Mouse (Mus musculus) E14TG2a.4 (cell line): ENCODE results near the gene Mdga2.

Source experiments
- H3K27me3 ChIP-seq: 2 replicates; pipeline ENCODE4 v1.6.1; 2014; ENCODE audit warnings: low read length, control low read depth; ENCODE audit not compliant: insufficient read depth
- H3K36me3 ChIP-seq: 2 replicates; pipeline ENCODE4 v1.6.1; 2014; ENCODE audit warnings: low read length, control low read depth; ENCODE audit not compliant: insufficient read depth
- H3K4me1 ChIP-seq: replicated peaks from 2 replicates; pipeline ENCODE4 v1.6.1; 2014; ENCODE audit warnings: low read depth, low read length, control low read depth
- H3K4me3 ChIP-seq: replicated peaks from 2 replicates; pipeline ENCODE4 v1.5.1; 2014; ENCODE audit warnings: mild to moderate bottlenecking, low read length
- H3K9me3 ChIP-seq: 2 replicates; pipeline ENCODE4 v1.6.1; 2014; ENCODE audit warnings: low read length, control low read depth
- CTCF ChIP-seq: conservative IDR thresholded peaks from 2 replicates; pipeline ENCODE4 v1.5.1; 2014; ENCODE audit warnings: low read length
- NANOG ChIP-seq: IDR thresholded peaks from 2 replicates; pipeline ENCODE4 v1.6.1; 2014; ENCODE audit warnings: borderline replicate concordance, low read length, mixed read lengths
- POU5F1 ChIP-seq: IDR thresholded peaks from 2 replicates; pipeline ENCODE4 v1.6.1; 2014; ENCODE audit warnings: low read length, borderline replicate concordance

Gene Mdga2

DNA sequence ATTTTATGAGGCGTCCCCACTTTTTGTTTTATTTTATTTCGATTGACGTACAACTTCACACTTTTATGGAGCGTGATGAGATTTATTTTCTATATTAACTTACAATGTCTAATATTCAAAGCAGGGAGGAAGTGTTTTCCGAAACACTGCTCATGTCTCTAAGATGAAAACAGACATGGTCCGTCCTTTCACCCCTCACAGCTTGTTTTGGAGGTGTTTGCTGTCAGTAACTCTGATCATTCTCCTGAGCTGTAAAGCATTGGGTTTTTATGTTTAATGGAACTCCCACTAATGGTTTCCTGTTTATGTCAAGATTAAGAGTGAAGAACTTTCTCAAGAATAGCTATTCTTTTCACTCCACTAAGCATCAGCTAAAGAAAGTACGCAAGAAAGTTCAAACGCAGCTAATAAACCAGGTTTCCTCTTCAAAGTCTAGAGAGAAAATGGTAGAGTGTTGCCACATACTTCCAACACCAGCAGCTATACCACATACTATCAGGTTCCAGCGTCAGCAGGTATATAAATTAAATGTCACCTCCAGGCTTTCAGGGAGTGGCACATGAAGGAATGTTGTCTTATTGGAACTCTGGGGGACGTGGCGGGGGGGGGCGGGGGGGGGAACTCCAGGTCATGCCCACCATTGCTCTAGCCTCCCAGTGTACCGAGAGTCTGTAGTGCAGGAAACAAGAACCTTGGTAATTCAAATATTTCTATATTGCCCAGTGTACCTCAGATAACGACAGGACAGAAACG, 186.7 kb downstream of the Mdga2 start:
- Histone ChIP-seq H3K9me3 (no peaks in the 10 kb centered on the region), H3K4me3 (no peak overlapping the region), H3K4me1 (no peaks in the 10 kb centered on the region), H3K36me3 (no peaks in the 10 kb centered on the region), H3K27me3 (no peaks in the 10 kb centered on the region)
- TF ChIP-seq POU5F1 (no peak), CTCF (no peak)

DNA sequence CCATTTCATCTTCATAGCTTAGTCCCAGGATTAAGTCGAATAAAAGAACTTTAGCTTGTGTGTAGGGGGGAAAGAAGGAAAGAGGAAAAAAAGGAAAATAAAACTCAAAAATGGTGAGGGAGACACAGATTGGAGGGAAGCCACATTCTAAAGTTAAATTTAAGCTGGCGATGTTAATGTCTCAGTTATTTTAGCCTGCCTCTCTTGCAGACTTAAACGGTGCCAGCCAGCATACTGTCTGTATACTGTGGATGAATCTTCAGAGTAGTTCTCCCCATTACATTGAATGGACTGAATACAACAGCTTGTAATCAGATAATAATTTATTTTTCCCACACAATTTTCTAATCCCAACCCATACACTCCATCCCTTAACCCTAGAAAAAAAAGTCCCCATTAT, 205.2 kb downstream of the Mdga2 start:
- H3K4me3 ChIP-seq, result no peak overlapping the region
- no peaks in the 10 kb centered on the region for H3K36me3 ChIP-seq
- H3K27me3 ChIP-seq, result no peaks in the 10 kb centered on the region
- no peaks in the 10 kb centered on the region for H3K4me1 ChIP-seq
- no peaks in the 10 kb centered on the region for H3K9me3 ChIP-seq
- TF ChIP-seq CTCF (no peak), NANOG (no peak), POU5F1 (no peak)

- Histone ChIP-seq H3K36me3 (no peaks in the 10 kb centered on the region), H3K4me1 (no peaks in the 10 kb centered on the region)
- TF ChIP-seq POU5F1 (no peak), NANOG (no peak), CTCF (no peak)
These were observed 211.0 kb downstream of the Mdga2 start for GRCm38 (mm10) chr12:67011368-67011767.

GRCm38 (mm10) chr12:67010318-67010717, 212.0 kb downstream of the Mdga2 start:
- Histone ChIP-seq H3K4me3 (no peak overlapping the region), H3K27me3 (no peaks in the 10 kb centered on the region), H3K36me3 (no peaks in the 10 kb centered on the region), H3K4me1 (no peaks in the 10 kb centered on the region), H3K9me3 (no peaks in the 10 kb centered on the region)
- TF ChIP-seq CTCF (no peak), NANOG (no peak), POU5F1 (no peak)

More at GRCm38 (mm10) chr12:67011368-67011767, 211.0 kb downstream of the Mdga2 start:
- Histone ChIP-seq H3K9me3 (no peaks in the 10 kb centered on the region), H3K27me3 (no peaks in the 10 kb centered on the region), H3K4me3 (no peak overlapping the region)

DNA sequence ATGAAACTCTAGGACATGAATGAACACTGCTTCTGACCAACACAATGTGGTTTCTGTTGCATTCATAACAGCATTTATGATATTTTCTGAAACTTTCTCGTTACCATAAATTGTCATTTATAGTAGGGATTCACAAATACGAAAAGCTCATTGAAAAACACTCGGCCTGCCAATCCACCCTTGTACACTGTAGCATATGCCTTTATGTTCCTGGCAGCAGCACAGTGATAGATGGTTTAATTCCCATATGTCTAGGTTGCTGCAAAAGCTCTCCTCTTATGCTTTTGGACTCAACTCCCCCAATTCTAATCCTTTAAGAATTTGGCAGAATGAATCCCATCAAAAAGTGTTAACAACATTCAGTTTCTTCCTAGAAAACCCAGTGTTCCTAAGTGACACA, 213.2 kb downstream of the Mdga2 start:
- Histone ChIP-seq H3K27me3 (no peaks in the 10 kb centered on the region), H3K36me3 (no peaks in the 10 kb centered on the region), H3K9me3 (no peaks in the 10 kb centered on the region), H3K4me3 (no peak overlapping the region), H3K4me1 (no peaks in the 10 kb centered on the region)
- TF ChIP-seq POU5F1, result no peak
- no peak for TF ChIP-seq NANOG

- TF ChIP-seq NANOG, result no peak
- Histone ChIP-seq H3K4me3 (no peak overlapping the region), H3K9me3 (no peaks in the 10 kb centered on the region), H3K4me1 (no peaks in the 10 kb centered on the region), H3K36me3 (no peaks in the 10 kb centered on the region), H3K27me3 (no peaks in the 10 kb centered on the region)
These were observed 268.2 kb downstream of the Mdga2 start for GRCm38 (mm10) chr12:66954129-66954528.

DNA sequence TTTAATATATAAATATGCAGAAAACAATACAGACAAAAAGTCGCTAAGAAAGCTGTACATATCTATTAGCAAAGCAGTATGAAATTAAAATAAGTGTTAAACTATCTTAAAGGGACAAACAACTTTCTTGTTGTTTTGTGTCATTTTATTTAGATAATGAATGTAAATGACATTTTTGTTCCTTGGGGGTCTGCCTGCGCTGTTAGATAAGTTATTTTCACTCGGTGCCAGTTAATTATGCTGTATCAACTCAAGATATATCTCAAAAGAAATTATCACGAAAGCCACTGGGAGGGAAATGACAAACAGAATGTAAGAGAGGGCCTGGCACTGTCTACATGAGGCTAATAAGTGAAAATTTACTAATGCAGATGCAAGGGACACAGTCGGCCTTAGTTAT, 306.6 kb downstream of the Mdga2 start:
- H3K4me1 ChIP-seq, result no peaks in the 10 kb centered on the region
- H3K27me3 ChIP-seq, result no peaks in the 10 kb centered on the region
- TF ChIP-seq CTCF (no peak), POU5F1 (no peak), NANOG (no peak)
- no peaks in the 10 kb centered on the region for H3K9me3 ChIP-seq
- H3K4me3 ChIP-seq, result no peak overlapping the region
- no peaks in the 10 kb centered on the region for H3K36me3 ChIP-seq

DNA sequence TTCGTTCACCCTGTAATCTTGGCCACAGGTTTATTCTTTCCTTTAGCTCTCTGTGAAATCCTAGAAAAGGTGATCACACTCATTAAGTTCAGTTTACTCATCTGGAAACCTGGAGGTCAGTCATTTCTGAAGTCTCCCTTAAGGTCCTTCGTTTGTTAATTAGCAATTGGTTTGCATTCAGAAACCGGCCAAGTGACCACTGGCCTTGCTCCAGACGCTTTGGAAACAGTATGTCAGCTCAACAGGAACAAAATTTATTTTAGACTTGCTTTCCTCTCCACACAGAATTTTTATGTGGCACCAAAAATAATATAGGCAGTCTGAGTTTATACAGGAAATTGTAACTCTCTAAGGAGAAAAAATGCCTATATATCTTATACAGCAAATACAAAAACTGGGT, 323.0 kb downstream of the Mdga2 start:
- Histone ChIP-seq H3K36me3 (no peaks in the 10 kb centered on the region), H3K27me3 (no peaks in the 10 kb centered on the region), H3K4me3 (no peak overlapping the region), H3K4me1 (no peaks in the 10 kb centered on the region), H3K9me3 (no peaks in the 10 kb centered on the region)
- no peak for TF ChIP-seq POU5F1
- TF ChIP-seq CTCF, result no peak
- TF ChIP-seq NANOG, result no peak

DNA sequence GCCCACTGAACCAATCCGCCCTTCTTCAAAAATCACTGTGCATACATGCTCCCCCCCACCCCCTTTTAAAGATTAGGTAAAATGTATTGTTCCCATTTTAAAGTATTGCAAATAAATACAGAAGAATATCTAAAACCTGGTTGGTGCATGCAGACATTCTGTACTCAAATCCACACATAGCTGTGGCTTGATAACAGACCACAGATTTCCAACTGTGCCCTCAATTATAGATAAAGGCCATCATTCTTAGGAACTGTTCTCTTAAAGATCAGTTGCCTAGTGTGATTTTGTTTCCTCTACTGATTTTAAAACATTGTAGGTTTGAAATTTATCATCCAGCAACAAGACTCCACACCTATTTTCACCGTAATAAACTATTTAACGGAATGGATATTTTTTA, 325.6 kb downstream of the Mdga2 start:
- Histone ChIP-seq H3K4me1 (no peaks in the 10 kb centered on the region), H3K27me3 (no peaks in the 10 kb centered on the region), H3K36me3 (no peaks in the 10 kb centered on the region), H3K9me3 (no peaks in the 10 kb centered on the region), H3K4me3 (no peak overlapping the region)
- no peak for TF ChIP-seq CTCF
- no peak for TF ChIP-seq POU5F1
- no peak for TF ChIP-seq NANOG

DNA sequence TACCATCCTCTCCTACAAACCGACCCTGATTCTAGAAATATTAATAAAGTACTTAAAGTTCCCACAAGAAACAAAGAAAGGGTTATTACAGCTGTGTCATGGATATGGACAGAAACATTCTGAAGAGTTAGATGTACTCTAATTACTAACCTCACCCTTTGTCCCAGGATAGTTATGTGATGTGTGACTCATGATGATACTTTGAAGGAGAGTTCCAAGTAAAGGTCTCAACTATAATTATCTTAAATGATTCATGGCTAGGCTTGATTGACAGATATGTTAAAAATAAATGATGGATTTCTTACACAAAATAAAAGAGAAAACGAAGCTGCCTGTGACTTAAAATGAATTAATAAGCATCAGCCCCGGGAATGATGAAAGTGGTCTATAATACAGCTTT, 332.1 kb downstream of the Mdga2 start:
- TF ChIP-seq CTCF (no peak), NANOG (no peak), POU5F1 (no peak)
- H3K4me1 ChIP-seq, result no peaks in the 10 kb centered on the region
- H3K36me3 ChIP-seq, result no peaks in the 10 kb centered on the region
- H3K9me3 ChIP-seq, result no peaks in the 10 kb centered on the region
- no peaks in the 10 kb centered on the region for H3K27me3 ChIP-seq
- H3K4me3 ChIP-seq, result no peak overlapping the region
